Mouse (Mus musculus) CH12.LX (cell line): ENCODE results near the gene Eps15l1. TPM values are rescaled to one million over a fixed set of nuclear protein-coding genes. Genes with fewer than 3 reads are reported as not detected.

Source experiments
- DNase-seq: peaks from one replicate; pipeline ENCODE4 v3.0.0-alpha.2; 2013; ENCODE audit errors: extremely low read depth
- H3K27ac ChIP-seq: 2 replicates; pipeline ENCODE4 v1.5.1; 2012; ENCODE audit warnings: low read depth, mild to moderate bottlenecking, control low read depth, moderate library complexity; ENCODE audit not compliant: insufficient read depth
- H3K27me3 ChIP-seq: replicated peaks from 2 replicates; pipeline ENCODE3; 2012; ENCODE audit warnings: inconsistent platforms
- H3K36me3 ChIP-seq, 2 experiments: replicated peaks in 1 of 2; 2 replicates each; pipeline versions ENCODE3 to v1.6.1; 2012; ENCODE audit warnings: inconsistent platforms in 1 of 2, low read length in 1 of 2, mild to moderate bottlenecking in 1 of 2, mixed read lengths in 1 of 2, moderate library complexity in 1 of 2; ENCODE audit not compliant: control insufficient read depth in 1 of 2, insufficient read depth in 1 of 2
- H3K4me1 ChIP-seq, 2 experiments: 2 replicates each; pipeline ENCODE4 v1.6.1; 2012; ENCODE audit warnings: inconsistent platforms in 1 of 2, moderate library complexity in 1 of 2; ENCODE audit not compliant: insufficient read depth in 2 of 2, control insufficient read depth in 1 of 2
- H3K4me2 ChIP-seq: 2 replicates; pipeline ENCODE4 v1.6.1; 2012; ENCODE audit warnings: low read depth, mild to moderate bottlenecking, control low read depth; ENCODE audit not compliant: poor library complexity, insufficient read depth, severe bottlenecking
- H3K4me3 ChIP-seq, 3 experiments: fragments of 150-350 bp in 1 of 3; sonication (generic) in 1 of 3; replicated peaks in 1 of 3; 2 replicates each; pipeline versions ENCODE3 to v1.5.1; 2011 to 2012; ENCODE audit warnings: low read depth in 2 of 3, low read length in 2 of 3, mild to moderate bottlenecking in 2 of 3, moderate library complexity in 2 of 3, control low read depth in 1 of 3, improper control_type of control experiment in 1 of 3, inconsistent platforms in 1 of 3, mixed read lengths in 1 of 3; ENCODE audit not compliant: poor library complexity in 1 of 3
- H3K79me2 ChIP-seq: replicated peaks from 2 replicates; pipeline ENCODE4 v1.6.1; 2012; ENCODE audit warnings: mild to moderate bottlenecking, moderate library complexity; ENCODE audit not compliant: control insufficient read depth, poor library complexity, insufficient read depth, severe bottlenecking; ENCODE audit errors: extremely low read depth
- H3K9ac ChIP-seq: 2 replicates; pipeline ENCODE4 v1.6.1; 2012; ENCODE audit warnings: low read depth, mild to moderate bottlenecking, control low read depth, moderate library complexity; ENCODE audit not compliant: insufficient read depth
- H3K9me3 ChIP-seq: replicated peaks from 2 replicates; pipeline ENCODE3; 2012; ENCODE audit warnings: low read length, inconsistent platforms, mixed read lengths
- E2F4 ChIP-seq: IDR thresholded peaks from 2 replicates; pipeline ENCODE4 v1.6.1; 2011; ENCODE audit warnings: low read depth, low read length, improper control_type of control experiment; ENCODE audit not compliant: insufficient replicate concordance
- EP300 ChIP-seq: IDR thresholded peaks from 2 replicates; pipeline ENCODE4 v1.6.1; 2011; ENCODE audit warnings: low read length, improper control_type of control experiment
- ETS1 ChIP-seq: conservative IDR thresholded peaks from 2 replicates; pipeline ENCODE4 v1.6.1; 2012; ENCODE audit warnings: low read depth, mild to moderate bottlenecking, inconsistent platforms, low read length, improper control_type of control experiment, moderate library complexity
- HCFC1 ChIP-seq: IDR thresholded peaks from 2 replicates; pipeline ENCODE4 v1.6.1; 2012; ENCODE audit warnings: low read depth, mild to moderate bottlenecking, inconsistent platforms, low read length, improper control_type of control experiment
- JUN ChIP-seq: IDR thresholded peaks from 2 replicates; pipeline ENCODE4 v1.6.1; 2011; ENCODE audit warnings: low read depth, mild to moderate bottlenecking, low read length, improper control_type of control experiment, moderate library complexity; ENCODE audit not compliant: insufficient read depth
- JUND ChIP-seq: conservative IDR thresholded peaks from 2 replicates; pipeline ENCODE4 v1.6.1; 2011; ENCODE audit warnings: low read depth, low read length, improper control_type of control experiment
- MAX ChIP-seq: IDR thresholded peaks from 2 replicates; pipeline ENCODE4 v1.6.1; 2011; ENCODE audit warnings: low read length, improper control_type of control experiment
- MXI1 ChIP-seq: IDR thresholded peaks from 2 replicates; pipeline ENCODE4 v1.6.1; 2011; ENCODE audit warnings: mild to moderate bottlenecking, low read depth, low read length, improper control_type of control experiment
- MYC ChIP-seq: IDR thresholded peaks from 2 replicates; pipeline ENCODE4 v1.6.1; 2011; ENCODE audit warnings: low read depth, mild to moderate bottlenecking, improper control_type of control experiment, low read length
- RCOR1 ChIP-seq: conservative IDR thresholded peaks from 2 replicates; pipeline ENCODE4 v1.6.1; 2012; ENCODE audit warnings: low read depth, mild to moderate bottlenecking, inconsistent platforms, low read length, improper control_type of control experiment
- USF2 ChIP-seq: conservative IDR thresholded peaks from 2 replicates; pipeline ENCODE4 v1.6.1; 2011; ENCODE audit warnings: low read depth, low read length, improper control_type of control experiment
- dilution Hi-C: fragments of 300-500 bp; cut with MboI; formaldehyde crosslinking; loops from 2 replicates; pipeline ENCODE4 v1.14.3; 2020; ENCODE audit warnings: low sequenced_read_pairs; ENCODE audit not compliant: extremely low pct_unique_long_range_greater_than_20kb, extremely low pct_ligation_motif_present
- in situ Hi-C: fragments of 300-500 bp; cut with MboI; formaldehyde crosslinking; loops from 3 replicates; pipeline ENCODE4 v1.14.3; 2019; ENCODE audit warnings: low sequenced_read_pairs, low pct_ligation_motif_present, low pct_unique_long_range_greater_than_20kb, mixed read lengths
- polyA plus RNA-seq: library from polyadenylated mRNA; unstranded; fragments of >175 nt; gene quantifications from 2 replicates; pipeline ENCODE4 v1.2.1, GENCODE M21; 2012; ENCODE audit warnings: low read depth; ENCODE audit not compliant: insufficient read length
- total RNA-seq, 2 experiments: library from RNA; depleted of rRNA; stranded (reverse); fragments of 300-350 nt in 1 of 2; fragments of >200 nt in 1 of 2; gene quantifications; 2 replicates each; pipeline ENCODE4 v1.2.3; 2012 to 2014

The Eps15l1 gene
- total and polyA plus RNA-seq, 3 experiments: 21.7 to 49.4 (median 25.6) TPM

- Histone ChIP-seq H3K27me3 (no peaks in the 10 kb centered on the region), H3K4me2 (no peak overlapping the region), H3K27ac (no peak overlapping the region), H3K9me3 (no peaks in the 10 kb centered on the region), H3K9ac (no peak overlapping the region), H3K4me1 (no peaks in the 10 kb centered on the region; a peak in 1 of 4 replicates), H3K36me3 (peaks cover 72 to 92% of the 10 kb centered on the region in 2 experiments), H3K79me2 (no peaks in the 10 kb centered on the region), H3K4me3 (no peak overlapping the region)
- dilution Hi-C loops: no loop called here
- DNase-seq: no peak
- in situ Hi-C loops: no loop called here
- TF ChIP-seq USF2 (no peak), EP300 (no peak), RCOR1 (no peak)
Measured at GRCm38 (mm10) chr8:72459881-72460533, 38.7 kb upstream of the Eps15l1 start.

GRCm38 (mm10) chr8:72458457-72458856 is 37.2 kb upstream of the Eps15l1 start:
- Histone ChIP-seq H3K9me3 (peaks cover 6% of the 10 kb centered on the region), H3K27me3 (no peaks in the 10 kb centered on the region), H3K9ac (no peak overlapping the region), H3K4me2 (no peak overlapping the region), H3K36me3 (peaks cover 67 to 92% of the 10 kb centered on the region in 2 experiments), H3K4me1 (no peaks in the 10 kb centered on the region; a peak in 1 of 4 replicates), H3K79me2 (no peaks in the 10 kb centered on the region), H3K27ac (no peak overlapping the region), H3K4me3 (no peak overlapping the region)
- in situ Hi-C loops (no loop called here), dilution Hi-C loops (no loop called here)
- TF ChIP-seq MXI1 (no peak), MYC (no peak)
- DNase-seq: no peak

DNA sequence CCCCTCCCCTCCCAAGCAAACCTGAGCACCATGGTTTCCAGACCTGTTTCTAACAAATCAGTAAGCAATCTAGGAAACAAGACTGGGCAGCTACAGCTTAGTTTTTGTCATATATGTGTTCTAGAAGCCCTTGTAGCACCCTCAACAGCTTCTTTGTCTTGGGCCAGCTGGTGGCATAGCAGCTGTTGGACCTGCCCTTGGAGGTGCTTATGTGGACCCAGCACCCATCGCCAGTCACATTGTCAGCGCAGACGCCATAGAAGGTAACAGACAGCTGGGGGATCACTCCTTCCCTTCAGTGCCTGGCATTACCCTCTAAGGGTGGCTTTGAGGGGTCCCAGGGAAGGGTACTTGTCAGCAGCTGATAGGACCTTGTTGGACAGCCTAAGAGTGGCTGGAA is 36.5 kb upstream of the Eps15l1 start:
- Histone ChIP-seq H3K9ac (no peak overlapping the region), H3K36me3 (peaks cover 67 to 92% of the 10 kb centered on the region in 2 experiments)
- TF ChIP-seq ETS1 (no peak), MXI1 (no peak), E2F4 (no peak), JUN (no peak), HCFC1 (no peak), JUND (no peak), MAX (no peak)

More for the DNA sequence above, 36.5 kb upstream of the Eps15l1 start:
- no peaks in the 10 kb centered on the region; a peak in 1 of 4 replicates for H3K4me1 ChIP-seq
- peaks cover 10% of the 10 kb centered on the region for H3K9me3 ChIP-seq
- dilution Hi-C loops (no loop called here), in situ Hi-C loops (no loop called here)
- no peaks in the 10 kb centered on the region for H3K79me2 ChIP-seq
- no peak overlapping the region for H3K4me2 ChIP-seq
- no peak for DNase-seq
- H3K4me3 ChIP-seq: no peak overlapping the region
- no peaks in the 10 kb centered on the region for H3K27me3 ChIP-seq
- H3K27ac ChIP-seq: no peak overlapping the region
